Mouse (Mus musculus): ENCODE measurements around the gene Gale. TPM values are rescaled to one million over a fixed set of nuclear protein-coding genes. Genes with fewer than 3 reads are reported as not detected.

Gene Gale
- polyA plus RNA-seq (2015; fragmentation: Nextera tagmentation; extraction: Ambion mirVana): 25.0 and 36.9 TPM in 2 replicates

DNA sequence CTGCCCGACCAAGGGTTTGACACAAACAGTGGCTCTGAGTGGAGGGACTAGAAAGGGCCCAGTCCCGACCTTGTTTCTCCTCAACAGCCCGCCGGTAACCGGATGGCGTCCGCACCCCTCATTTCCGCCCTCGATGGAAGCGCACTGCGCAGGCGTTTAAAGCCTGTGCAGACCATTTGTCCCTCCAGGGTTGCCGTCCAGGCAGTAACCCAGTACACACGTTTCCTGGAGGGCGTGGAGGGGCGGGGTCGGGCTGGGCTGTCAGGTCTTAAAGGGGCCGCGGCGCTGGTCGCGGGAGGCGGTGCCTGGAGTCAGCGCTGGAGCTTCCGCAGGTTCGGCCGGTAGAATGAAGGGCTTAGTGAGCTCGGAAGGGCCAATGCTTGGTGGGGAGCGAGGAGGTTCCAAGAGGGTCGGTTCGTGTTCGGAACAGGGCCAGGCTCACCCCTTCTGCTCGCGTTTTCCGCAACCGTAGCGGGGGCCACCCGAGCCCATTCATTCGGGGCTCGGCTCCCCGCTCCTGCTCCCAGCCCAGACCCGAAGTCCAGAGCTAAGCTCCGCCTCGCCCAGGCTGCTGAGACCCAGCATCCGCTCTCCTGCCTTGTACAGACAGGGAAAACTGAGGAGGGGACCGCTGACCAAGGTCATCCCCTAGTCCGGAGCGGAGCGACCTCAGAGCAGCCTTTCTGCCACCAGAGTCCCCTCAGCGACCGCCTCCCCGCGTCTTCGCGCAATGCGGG is at the start of gene Gale:
Gene Gale, plus strand, starts transcription at position 271 of the 737 bp plus-strand sequence.

DNA sequence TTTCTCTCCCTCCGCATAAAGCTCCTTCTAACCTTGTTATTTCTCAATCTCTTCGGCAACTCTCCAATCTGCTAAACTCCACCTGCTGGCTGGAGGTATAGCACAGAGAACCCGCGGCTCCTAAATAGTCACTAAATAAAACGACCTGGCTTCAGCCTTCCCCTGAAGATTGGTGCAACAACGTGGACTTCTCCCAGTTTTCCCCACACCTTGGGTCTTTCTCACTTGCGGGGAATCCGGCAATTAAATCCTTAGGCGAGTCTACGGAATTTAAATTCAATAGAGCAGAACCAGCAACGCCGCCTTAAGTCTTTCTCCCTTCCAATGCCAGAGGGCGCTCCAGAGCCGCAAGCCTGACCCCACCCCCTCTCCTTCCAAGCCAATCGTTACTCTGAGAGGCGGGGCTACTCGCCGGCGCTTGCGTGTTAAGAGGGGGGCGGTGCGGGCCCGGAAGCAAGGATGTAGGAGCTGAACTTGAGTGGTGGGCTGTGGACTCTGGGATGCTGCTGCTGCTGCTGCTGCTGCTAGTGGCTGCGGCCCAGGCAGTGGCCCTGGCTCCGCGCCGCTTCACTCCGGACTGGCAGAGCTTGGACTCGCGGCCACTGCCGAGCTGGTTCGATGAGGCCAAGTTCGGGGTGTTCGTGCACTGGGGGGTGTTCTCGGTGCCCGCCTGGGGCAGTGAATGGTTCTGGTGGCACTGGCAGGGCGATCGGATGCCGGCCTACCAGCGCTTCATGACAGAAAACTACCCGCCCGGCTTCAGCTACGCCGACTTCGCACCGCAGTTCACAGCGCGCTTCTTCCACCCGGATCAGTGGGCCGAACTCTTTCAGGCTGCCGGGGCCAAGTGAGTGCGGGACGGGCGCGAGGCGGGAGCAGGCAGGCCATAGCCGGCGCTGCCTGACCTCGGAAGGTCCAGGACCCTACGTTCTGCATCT is 43.0 kb upstream of the Gale start, which contains the start of gene Fuca1:
Gene Fuca1, plus strand, starts transcription at position 432 of the 938 bp plus-strand sequence.

DNA sequence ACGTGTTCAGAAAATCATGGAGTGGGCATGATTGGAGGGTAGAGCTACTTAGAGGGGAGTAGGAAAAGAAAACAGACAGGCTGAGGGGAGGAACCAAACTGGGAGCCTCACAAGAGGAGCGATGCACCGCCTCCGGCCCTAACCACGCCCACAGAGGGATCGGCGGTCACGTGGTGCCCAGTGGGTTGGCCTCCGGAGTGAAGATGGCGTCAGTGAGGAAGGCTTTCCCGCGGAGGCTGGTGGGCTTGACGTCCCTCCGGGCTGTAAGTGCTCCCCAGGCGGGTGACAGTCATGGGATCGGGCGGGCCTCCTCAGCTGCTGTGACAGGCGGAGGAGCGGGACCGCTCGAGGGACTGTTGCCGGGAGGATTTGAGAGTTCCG is 17.3 kb upstream of the Gale start, which contains the start of gene Hmgcl:
Gene Hmgcl, plus strand, starts transcription at position 171 of the 381 bp plus-strand sequence.

DNA sequence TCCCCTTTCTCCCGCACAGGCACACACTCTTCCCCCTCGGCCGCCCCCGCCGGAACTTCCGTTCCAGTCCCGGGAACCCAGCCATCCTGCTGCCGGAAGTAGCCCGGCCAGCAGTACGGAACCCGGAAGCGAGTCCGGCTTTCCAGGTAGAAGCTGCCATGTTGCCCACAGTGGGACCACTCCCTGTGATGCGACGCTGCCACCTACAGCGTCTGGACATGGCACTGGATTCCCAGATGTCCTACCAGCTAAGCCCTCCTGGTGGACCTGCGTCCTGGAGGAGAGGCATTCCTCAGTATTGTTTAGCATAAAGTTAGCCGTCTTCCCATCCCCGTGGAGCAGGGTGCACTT is 9.0 kb downstream of the Gale start, which contains the start of gene Lypla2:
Gene Lypla2, minus strand, starts transcription at position 71 of the 351 bp plus-strand sequence.

DNA sequence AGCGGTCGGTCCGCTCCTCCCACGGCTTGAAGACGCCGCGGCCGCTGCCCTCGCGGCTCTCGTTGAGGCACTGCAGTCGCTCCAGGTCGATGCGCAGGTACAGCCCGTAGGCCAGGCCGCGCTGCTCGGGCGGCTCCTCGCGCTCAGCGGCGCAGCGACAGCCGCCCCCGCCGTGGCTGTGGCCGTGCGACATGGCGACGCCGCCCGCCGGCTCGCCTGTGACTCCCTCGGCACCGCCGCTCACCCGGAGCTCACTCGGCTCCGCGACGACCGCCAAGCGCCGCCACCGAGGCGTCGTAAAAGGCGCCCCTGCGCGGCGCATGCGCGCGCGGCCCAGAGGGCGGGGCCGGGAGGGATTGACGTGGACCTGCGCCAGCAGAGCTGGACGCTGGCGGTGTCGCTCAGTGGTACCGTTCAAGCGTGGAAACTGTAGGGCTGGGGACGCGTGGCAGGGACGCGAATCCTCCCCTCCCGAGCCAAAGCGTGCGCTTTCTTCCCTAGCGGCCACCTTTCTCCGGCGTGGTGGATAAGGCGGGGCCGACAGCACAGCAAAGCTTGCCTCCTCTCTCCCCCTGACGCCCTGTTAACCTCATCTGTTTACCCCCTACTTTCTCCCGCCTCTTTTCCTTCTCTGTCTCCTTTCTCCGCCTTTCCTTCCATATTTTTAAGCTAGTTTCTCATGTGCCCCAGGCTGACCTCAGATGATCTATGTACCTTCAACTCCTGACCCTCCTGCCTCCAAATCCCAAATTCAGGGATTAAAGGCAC is 23.6 kb downstream of the Gale start, which contains the start of gene Pithd1:
Gene Pithd1, minus strand, starts transcription at position 322 of the 768 bp plus-strand sequence.

Other genes with a start within 250 kb of the Gale start
- gene Il22ra1, start 235.6 kb upstream of the Gale start, polyA plus RNA-seq (2015; fragmentation: Nextera tagmentation; extraction: Ambion mirVana): 0.37 and 0.52 TPM in 2 replicates
- gene Myom3, start 204.0 kb upstream of the Gale start, polyA plus RNA-seq (2015; fragmentation: Nextera tagmentation; extraction: Ambion mirVana): 0.11 and 0.12 TPM in 2 replicates
- gene Srsf10, start 108.0 kb upstream of the Gale start, polyA plus RNA-seq (2015; fragmentation: Nextera tagmentation; extraction: Ambion mirVana): 85.6 and 105 TPM in 2 replicates
- gene Pnrc2, start 89.9 kb upstream of the Gale start, polyA plus RNA-seq (2015; fragmentation: Nextera tagmentation; extraction: Ambion mirVana): 66.4 and 75.1 TPM in 2 replicates
- gene Cnr2, start 68.3 kb upstream of the Gale start, polyA plus RNA-seq (2015; fragmentation: Nextera tagmentation; extraction: Ambion mirVana): 0.14 and 0.44 TPM in 2 replicates
- gene Fuca1, start 43.0 kb upstream of the Gale start, polyA plus RNA-seq (2015; fragmentation: Nextera tagmentation; extraction: Ambion mirVana): 46.9 and 63.5 TPM in 2 replicates
- gene Hmgcl, start 17.3 kb upstream of the Gale start, polyA plus RNA-seq (2015; fragmentation: Nextera tagmentation; extraction: Ambion mirVana): 50.6 and 58.5 TPM in 2 replicates
- gene Lypla2, start 8.9 kb downstream of the Gale start, polyA plus RNA-seq (2015; fragmentation: Nextera tagmentation; extraction: Ambion mirVana): 59.6 and 61.4 TPM in 2 replicates
- 31.2 and 35.1 TPM in 2 replicates for gene Pithd1, start 23.5 kb downstream of the Gale start, polyA plus RNA-seq (2015; fragmentation: Nextera tagmentation; extraction: Ambion mirVana)
- gene Eloa, start 58.0 kb downstream of the Gale start, polyA plus RNA-seq (2015; fragmentation: Nextera tagmentation; extraction: Ambion mirVana): 21.9 and 23.1 TPM in 2 replicates
- gene Rpl11, start 89.7 kb downstream of the Gale start, polyA plus RNA-seq (2015; fragmentation: Nextera tagmentation; extraction: Ambion mirVana): 334 and 353 TPM in 2 replicates
- 231 and 234 TPM in 2 replicates for gene Id3, start 179.8 kb downstream of the Gale start, polyA plus RNA-seq (2015; fragmentation: Nextera tagmentation; extraction: Ambion mirVana)
- 1.6 and 2.3 TPM in 2 replicates for gene E2f2, start 208.7 kb downstream of the Gale start, polyA plus RNA-seq (2015; fragmentation: Nextera tagmentation; extraction: Ambion mirVana)
- gene Asap3, start 242.6 kb downstream of the Gale start, polyA plus RNA-seq (2015; fragmentation: Nextera tagmentation; extraction: Ambion mirVana): 5.3 and 5.6 TPM in 2 replicates

Data from urinary bladder, postnatal 0 days (tissue).